Mouse (Mus musculus) megakaryocyte, embryonic 14.5 days (primary cell): ENCODE measurements around the gene Dnaja3.

Source experiments
- FLI1 ChIP-seq: IDR thresholded peaks from 2 replicates; pipeline ENCODE4 v1.6.1; 2012; ENCODE audit warnings: low read length, inconsistent platforms, mixed read lengths
- GATA1 ChIP-seq: IDR thresholded peaks from 3 replicates; pipeline ENCODE4 v1.6.1; 2012; ENCODE audit warnings: mixed read lengths, low read length, inconsistent platforms, borderline replicate concordance

DNA sequence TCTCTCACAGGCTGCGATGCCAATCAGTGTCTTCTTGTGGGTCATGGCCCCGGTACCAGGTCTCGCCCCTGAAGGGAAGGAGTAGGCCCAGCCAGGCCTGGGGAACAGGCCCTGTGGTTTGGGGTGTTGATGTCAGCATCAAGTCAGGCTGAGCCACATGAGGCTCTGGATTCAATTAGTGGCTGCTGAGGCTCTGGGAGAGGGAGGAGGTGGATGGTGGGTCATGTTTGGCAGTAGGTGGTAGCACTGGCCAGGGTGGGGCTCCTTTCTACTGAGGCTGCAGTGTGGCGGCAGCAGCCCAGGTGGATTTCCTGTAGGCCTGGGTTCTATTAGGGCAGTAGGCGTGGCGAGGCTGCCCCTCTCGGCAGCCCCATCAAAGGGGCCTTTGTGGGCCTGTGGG lies 11.8 kb downstream of the Dnaja3 start:
- TF ChIP-seq GATA1 (no peak), FLI1 (no peak)
